Mouse (Mus musculus): ENCODE results near the gene Zfp770.

DNA sequence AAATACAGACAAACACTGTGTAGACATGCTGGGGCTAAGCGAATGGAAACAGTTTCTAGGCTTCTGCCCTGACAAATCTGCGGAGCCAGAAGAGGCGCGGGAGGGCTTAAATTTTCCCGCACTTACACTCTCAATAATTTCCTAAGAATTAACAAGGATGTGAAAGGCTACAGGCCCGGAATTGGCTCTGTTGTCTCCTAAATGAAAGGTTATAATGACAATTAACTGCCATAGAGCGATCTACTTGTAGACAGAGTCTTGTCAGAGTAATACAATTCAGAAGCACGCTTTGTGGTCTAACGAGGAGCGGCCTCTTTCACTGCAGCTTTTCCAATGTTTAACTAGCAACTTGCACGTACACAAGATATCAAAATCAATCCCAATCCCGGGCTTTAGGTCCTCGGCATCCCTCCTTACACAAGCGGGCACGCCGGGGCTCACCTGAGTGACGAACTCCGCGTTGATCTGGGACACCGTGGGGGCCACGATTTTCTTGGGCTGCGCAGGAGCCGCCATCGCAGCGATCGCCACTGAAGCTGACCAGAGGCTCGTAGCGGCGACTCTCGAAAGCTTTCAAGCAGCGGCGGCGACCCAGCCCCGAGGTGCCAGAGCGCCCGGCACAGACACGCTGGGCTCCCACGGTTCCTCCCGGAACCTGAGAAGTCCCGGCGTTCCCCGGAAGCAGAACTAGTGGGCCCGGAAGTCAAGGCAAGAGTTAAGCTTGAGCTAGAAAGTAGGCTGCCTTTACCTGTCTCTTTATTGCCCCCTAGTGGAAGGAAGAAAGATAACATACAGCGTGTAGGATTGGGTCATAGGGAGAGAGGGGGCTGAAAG lies 26.4 kb downstream of the Zfp770 start:
- TF ChIP-seq CTCF (IDR thresholded peaks at IDR 0.05; ENCODE audit: borderline replicate concordance, control insufficient read depth, extremely low read depth, insufficient read depth, low read length, poor library complexity), result 0 out of 2 replicates have a peak, but pooled peaks have one; percentile 40
- peak; percentile 87 for TF ChIP-seq POLR2A (IDR thresholded peaks at IDR 0.05; ENCODE audit: control insufficient read depth, extremely low read depth, insufficient read depth, low read length, poor library complexity)

Measured in thymus, adult 2 months (tissue).